Mouse (Mus musculus) yolk sac, embryonic 10.5 days (tissue): ENCODE data around the gene Gna11.

Source experiments
- DNase-seq: peaks from one replicate; pipeline ENCODE4 v3.0.0-alpha.2; 2017; ENCODE audit warnings: low spot score

Gna11 gene

DNA sequence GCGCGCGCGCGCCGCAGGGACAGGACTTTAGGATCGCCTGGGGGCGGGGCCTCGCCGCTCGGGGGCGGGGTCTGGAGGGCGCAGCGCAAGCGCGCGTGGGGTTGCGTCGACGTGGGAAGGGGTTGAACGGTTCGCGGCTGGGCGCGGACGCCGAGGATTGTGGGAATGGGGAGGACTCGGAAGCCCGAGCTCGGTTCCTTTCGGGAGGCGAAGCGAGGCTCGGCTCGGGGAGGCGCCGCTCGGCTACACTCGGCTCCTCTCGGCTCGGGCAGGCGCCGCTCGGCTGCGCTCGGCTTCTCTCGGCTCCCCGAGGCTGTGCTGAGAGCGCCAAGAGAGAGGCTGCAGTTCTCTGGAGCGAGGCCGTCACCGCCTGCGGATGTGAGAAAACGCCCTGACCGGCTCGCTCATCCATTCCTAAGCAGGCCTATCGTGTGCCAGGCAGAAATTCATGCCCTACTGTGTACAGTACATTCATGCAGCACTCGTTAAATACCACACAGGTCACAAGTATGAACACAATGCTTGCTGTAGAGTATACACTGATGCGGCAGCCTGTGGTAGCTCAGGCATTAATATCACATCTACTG lies at the start of gene Gna11:
Gna11 (minus strand) TSS at position 30 of the 587 bp plus-strand sequence.
- DNase-seq = peak; percentile 99

DNA sequence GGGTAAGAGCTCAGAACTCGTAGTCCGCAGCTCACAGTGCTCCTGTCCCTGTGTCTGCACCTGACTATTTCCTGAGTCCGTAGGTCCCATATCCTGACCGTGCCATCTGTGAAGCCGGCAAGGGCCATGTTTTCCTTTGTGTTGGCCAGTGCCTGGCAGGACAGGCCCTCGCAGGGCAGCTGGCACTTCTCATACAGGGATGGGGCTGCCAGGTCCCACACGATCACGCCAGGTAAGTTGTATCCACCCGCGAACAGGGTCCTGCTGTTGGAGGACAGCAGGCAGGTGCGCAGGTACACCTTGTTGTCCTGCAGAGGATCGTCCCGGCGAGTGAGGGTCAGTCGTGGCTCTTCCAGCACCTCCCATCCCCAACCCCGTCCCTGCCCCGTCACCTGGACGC lies 48.9 kb upstream of the Gna11 start:
- DNase-seq = no peak

DNA sequence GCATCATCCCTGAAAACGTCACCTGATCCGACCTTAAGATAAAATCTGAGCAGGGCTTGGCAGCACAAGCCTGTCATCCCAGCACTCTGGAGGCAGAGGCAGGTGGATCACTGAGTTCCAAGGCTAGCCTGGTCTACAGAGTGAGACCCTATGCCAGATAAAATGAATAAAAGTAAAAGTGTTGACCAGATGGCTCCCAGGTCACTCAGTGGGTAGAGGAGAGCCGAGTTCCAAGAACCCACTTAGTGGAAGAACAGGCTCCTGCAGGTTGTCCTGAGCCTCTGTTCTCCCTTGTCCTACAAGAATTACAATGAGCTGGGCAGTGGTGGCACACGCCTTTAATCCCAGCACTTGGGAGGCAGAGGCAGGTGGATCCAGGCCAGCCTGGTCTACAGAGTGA lies 48.2 kb upstream of the Gna11 start:
- no peak for DNase-seq

DNA sequence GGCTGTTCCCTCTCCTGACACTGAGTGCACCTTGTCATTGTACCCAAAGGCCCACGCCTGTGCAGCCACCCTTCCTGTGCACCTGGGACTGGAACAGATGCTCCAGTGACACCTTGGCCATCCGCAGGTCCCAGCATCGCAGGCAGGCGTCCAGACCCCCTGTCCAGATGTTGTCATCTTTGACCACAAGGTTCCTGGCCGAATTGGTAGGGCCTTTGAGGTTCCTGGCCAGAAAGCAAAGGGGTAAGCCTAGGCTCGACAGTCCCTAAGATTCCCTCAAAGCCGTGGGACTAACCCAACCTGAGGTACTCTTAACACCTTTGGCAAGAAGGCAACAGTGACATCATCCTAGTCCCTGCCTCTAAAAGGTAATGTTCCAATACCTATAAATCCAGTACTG lies 47.6 kb upstream of the Gna11 start:
- no peak for DNase-seq

DNA sequence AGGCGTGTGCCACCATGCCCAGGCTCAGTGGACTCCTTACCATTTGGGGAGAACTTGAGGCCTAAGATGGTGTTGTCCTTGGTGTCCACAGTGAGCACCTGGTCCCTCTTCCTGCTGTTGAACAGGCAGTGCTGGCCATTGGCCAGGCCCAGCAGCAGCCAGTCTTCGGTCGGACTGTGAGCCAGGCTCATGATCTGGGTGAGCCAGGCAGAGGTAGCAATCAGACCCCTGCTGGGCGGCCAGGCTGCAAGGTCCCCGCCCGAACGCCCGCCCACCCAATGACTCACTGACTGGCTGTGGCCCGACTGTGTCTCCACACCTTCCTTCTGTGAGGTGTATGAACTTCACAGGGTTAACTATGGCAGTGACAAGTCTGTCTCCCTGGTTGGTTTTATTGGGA lies 46.9 kb upstream of the Gna11 start:
- DNase-seq = no peak

DNA sequence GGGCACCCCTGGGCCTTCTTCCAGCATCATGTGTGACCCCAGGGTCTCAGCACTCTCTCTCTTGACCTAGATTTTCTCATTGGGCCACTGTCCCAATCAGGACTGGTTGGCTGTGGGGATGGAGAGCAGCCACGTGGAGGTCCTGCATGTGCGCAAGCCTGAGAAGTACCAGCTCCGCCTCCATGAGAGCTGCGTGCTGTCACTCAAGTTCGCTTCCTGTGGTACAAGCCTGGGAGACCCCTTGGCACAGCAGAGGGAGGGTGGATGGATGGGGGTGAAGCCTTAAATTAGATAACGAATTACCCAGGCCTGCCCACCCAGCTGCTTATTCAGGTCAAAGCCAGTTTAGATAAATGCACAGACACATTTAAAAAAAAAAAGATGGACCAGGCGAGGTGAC lies 43.7 kb upstream of the Gna11 start:
- no peak for DNase-seq

DNA sequence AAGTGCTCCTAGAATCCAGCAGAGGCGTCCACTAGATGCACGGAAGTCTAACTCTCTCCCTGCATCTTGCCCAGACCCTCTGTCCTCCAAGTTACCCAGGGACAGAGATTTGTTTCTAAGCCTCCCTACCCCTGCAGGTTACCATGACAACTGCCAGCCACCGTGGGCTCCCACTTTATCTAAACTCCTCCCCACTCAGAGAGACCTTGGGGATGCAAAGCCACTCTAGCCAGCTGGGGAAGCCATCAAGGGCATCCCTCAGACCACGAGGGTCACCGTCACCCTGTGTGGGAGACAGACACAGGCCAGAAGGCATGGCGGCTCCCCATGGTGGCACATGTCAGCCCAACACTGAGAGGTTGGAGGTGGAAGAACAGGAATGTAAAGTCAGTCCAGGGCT lies 38.4 kb upstream of the Gna11 start:
- no peak for DNase-seq

DNA sequence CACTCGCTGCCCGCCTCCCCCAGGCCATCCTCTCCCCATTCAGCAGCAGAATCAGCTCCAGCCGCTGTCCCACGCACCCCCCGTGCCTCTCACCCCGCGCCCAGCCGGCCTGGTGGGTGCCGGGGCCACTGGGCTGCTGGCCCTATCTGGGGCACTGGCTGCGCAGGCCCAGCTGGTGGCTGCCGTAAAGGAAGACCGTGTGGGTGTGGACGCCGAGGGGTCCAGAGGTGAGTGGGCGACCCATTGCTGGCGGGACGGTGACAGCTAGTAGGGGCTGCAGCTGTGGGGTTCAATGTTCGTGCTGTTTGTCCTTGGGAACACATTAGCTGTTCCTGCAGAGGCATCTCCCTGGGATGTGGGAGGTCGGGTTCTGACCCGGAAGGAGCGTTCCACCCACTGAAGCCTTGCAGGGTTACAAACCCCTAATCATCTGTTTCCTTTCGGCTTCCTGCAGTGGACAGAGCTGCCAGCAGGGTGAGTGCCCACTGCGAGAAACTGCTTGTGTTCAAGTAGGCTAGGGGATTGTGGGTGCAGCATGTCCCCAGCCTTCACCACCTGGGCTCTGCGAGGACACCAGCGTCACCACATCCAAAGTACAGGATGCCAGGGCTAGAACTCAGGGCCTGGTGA lies 35.6 kb upstream of the Gna11 start:
- DNase-seq = no peak

DNA sequence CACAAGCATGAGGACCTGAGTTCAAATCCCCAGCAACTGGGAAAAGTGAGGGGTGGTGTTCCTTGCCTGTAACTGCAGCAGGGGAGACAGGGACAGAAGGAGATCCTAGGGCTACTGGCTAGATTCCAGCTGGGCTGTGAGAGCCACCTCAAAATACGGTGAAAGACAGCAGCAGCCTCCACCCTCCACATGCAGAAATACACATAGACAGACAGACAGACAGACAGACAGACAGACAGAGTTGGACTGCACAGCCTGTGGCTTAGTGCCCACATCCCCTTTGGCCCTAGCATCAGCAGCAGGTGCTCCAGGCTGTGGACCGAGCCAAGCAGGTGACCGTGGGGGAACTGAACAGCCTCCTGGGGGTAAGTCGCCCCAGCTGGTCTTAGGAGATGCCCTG lies 35.0 kb upstream of the Gna11 start:
- DNase-seq = no peak

DNA sequence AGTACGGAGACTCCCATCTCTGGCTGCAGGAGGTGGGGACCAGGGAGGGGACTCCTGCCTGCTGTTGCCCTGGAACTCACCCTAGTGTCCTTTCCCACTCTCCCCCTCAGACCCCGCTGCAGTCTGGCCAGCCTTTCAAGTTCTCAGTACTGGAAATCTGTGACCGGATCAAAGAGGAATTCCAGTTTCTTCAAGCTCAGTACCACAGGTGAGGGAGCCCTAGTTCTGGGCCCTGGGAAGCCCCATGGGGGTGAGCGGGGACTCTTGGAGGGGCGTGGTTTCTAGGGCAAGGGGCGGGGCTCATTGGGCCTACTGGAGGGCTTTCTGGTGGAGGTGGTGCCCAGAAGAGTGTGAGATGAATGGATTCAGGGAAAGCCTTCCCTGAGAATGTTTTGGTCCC lies 30.7 kb upstream of the Gna11 start:
- no peak for DNase-seq

DNA sequence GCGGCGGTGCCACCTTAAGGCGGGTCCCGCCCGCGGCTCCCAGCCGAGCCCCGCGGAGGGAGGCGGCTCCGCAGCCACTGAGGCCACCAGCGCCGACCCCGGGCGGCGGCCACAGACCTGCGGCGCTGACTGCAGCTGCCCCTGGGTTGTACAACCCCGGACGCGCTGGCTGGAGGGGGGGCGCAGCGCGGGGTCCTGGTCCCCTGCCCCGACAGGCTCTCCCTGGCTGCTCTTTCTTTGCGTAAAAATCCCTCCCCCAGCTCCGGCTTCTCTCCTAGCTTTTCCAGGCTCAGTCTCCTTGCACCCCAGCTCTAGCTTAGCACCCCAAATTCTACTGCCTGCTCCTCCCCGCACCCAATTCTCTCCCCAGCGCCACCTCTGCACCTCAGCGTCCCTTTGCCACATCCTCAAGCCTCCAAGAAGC lies 30.2 kb upstream of the Gna11 start:
- DNase-seq = no peak

DNA sequence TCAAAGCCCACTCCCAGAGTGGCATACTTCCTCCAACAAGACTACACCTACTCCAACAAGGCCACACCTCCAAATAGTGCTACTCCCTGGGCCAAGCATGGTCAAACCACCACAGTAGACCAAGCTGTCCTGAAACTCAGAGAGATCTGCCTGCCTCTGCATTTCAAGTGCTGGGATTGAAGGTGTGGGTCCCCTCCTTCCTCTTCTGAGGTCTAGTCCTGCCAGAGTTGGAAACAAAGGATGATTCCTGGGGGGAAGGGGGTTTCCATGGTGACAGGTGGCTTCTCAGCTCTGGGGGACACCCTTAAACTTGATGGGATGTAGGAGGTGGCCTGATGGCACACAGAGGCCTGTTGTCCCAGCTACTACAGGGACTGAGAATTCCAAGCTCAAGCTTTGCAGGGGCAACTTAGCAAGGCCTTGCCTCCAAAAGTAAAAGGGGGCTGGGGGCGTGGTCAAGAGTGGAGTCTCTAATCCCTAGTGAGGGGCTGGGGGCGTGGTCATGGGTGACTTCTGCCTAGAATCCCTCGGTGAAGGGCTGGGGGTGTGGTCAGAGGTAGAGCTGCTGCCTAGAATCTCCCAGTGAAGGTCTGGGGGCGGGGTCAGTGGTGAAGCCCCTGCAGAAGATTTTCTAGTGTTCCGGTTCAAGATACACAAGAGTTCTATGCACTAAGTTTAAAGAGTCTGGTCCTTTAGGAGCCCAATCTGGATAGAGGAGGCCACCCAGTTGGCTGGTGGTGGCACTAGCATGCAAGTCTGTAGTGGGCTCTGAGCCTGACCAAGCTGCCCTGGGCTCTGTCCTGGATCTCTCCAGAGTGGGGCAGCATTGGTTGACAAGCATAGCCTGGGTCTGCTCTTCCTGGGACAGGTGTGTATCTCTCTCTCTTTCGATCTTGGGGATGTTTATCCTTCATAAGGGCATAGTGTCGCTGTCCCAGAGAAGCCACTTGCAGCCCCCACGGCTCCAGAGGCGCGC lies 29.4 kb upstream of the Gna11 start, which contains the start of gene Tle2:
Tle2 (plus strand) TSS at position 481 of the 976 bp plus-strand sequence.
- no peak for DNase-seq

DNA sequence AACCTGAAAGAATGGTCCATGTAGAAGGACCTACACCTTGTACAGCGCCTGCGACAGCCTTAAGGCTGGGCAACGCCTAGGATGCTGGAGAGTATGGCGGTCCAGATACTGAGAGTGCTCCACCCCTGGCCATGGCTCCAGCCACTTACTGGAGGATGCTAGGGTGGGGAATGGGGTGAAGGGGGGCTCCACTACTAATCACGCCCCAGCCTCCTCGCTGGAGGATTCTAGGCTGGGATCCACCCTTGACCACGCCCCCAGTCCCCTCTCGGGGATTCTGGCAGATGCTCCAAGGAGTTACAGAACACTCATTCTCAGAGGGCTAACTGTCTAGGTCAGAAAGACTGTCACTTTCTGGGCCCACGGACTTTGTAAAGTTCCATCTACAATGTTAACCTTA lies 28.0 kb upstream of the Gna11 start:
- DNase-seq = no peak

DNA sequence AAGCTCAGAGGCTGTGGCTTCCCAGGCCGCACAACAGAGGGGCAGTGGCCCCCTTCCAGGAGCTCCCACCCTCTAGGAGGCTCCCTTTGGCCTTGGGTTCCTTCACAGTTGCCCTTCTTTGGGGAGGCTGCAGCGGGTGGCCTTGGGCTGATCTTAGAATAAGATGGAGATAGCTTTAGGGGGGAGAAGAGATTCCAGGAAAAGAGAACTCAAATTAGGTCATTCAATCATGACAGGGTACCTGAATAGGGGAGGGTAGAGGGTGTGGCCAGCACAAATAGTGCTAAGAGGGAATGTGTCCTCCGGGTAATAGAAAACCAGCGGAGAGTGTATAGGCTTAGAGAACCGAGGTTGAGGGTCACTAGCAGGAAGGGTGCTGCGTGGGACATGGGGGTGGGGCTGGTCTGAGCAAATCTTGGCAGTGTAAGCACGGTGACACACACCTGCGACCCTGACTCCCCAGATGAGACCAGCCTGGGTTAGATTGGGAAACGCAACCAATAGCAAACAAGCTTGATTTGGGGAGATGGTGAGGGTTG lies 27.2 kb upstream of the Gna11 start:
- DNase-seq = peak; percentile 47

DNA sequence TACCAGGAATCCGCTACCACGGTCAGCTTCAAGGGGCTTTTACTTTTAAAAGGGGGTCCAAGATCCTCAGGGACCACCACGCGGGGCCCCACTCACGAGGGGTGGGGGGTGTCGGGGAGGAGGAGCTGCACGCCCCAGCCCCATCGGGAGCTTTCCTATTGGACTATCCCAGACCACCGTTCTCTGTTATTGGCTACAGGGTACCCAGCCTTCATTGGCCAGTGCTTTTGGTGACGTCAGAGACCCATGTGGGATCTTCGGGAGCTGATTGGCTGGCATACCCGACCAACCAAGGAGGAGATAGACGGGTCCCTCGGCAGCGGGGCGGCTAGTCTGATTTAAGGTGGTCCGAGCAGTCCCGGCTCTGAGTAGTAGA lies 26.5 kb upstream of the Gna11 start:
- DNase-seq = peak; percentile 98

DNA sequence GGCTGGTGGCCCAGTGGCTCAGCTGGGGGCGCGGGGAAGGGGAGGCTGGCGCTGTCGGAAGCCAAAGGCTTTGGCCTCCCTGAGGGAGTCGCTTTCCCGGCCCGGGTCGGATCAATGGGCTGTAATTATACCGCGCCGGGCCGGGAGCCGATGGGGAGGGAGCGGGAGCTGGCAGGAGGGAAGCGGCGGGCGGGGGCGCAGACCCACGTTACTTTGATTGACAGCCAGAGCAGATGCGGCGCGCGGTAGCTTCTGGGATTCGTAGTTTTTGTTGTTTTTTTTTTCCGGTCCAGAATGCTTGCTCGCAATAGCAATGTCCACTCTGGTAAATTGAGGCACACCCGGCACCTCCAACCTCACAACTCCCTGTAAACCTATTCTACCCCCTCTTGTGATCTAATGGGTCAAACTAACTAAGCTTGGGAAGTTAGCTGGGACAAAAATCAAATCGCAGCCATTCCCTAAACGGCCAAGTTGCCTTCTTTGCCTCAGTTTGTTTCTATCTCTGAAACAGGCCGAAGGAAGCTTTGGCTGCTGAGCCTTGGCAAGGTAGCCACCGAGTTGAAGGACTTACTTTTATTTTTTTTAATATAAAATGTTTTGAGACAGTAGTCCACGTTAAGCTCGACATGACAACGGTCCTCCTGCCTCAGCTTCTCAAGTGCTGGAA lies 26.0 kb upstream of the Gna11 start:
- DNase-seq = peak; percentile 94

DNA sequence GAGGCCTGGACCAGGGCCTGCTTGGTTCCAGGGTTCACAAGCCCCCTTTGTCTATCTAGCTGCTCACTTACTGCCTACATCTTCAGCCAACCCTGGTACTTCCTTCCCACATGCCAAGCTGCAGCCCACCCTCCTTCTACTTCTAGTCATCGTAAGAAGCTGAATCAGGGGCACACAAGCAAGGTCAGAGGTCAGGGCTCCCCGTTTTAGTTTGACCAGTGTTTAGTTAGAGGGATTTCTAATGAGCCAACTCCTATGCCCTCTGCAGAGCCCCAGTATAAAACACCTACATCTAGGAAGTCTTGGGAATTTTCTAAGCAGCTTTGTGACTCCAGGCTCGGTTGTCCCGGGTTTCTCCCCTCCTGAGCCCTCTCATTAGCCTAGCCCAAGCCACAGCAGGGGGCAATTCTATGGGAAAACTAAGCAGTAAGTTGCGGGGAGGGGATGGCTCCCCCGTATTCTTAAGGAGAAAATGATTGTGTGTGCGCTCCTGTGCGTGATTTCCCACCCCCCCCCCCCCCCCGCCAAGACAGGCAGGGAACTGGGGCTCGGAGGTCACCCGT lies 25.3 kb upstream of the Gna11 start:
- no peak for DNase-seq

DNA sequence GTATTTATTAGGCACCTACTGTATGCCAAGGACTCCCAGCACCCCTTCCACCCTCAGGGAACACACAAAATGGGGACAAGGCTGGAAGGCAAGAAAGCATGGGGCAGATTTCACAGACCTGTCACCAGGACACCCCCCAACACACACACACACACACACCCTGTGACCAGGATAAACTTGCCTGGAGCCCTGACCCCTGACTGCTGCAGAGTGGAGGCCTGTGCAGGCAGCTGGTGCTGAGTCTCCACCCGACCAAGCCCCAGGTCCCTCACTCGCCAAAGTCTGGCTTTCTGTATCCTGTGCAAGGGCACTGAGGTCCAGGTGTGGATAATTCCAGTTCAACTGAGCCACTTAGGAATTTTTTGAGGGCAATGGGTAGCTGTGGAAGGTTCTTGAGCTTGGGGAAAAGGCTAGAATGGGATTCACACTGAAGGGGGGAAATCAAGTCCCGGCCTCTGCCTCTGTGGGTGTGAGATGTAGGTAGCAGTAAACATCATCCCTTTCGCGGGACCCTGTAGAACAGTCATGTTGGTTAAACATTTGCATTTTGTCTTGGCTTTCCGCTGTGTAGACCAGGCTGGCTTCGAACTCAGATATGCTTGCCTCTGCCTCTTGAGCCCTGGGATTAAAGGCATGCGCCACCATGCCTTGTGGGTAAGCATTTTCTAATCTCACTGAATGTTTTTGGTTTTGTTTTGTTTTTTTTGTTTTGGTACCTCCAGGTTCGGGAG lies 24.7 kb upstream of the Gna11 start:
- DNase-seq = no peak

DNA sequence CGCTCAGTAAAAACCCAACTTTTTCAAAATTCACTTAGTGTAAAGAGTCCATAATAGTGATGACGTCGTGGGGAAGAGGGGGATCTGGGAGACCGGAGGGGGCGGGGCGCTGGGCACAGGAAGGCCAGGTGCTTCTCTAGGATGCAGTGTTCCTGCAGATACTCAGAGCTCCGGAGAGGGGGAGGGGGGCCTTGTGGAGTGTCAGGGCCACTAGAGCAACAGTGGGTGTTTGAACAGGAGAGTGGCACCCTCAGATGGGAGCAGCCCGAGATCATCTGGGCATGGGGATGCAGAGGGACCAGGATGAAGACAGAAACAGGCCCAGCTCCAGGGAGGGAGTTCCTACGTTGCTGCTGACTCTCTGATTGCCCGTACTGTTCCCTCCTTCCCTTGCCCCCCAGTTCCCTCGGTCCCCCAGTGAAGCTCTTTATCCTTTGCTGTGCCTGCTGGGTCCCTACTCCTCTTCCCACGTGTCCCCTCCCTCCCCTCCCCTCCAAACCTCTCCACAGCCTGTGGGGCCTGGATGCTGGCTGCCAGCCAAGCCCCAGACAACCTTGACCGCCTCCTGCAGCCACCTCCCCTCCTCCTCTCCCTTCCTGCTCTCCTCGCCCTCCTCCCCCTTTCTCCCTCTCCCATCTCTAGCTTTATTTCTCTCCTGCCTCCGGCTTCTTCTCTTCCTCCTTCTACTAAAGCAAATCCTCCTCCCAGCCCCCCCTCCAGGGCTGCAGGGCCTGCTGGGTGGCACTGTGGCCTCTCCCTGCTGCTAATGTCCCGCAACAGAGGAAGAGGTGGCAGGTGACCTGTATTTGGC lies 23.6 kb upstream of the Gna11 start:
- no peak for DNase-seq
